Mouse (Mus musculus) brown adipose tissue, adult 24 weeks (tissue): ENCODE measurements around the gene Snupn. TPM values are rescaled to one million over a fixed set of nuclear protein-coding genes. Genes with fewer than 3 reads are reported as not detected.

Source experiments
- H3K27ac ChIP-seq: fragments of 200-500 bp; replicated peaks from 2 replicates; pipeline ENCODE4 v1.5.1; 2012; ENCODE audit warnings: low read depth, mild to moderate bottlenecking, low read length
- H3K4me1 ChIP-seq: fragments of 200-500 bp; 2 replicates; pipeline ENCODE4 v1.6.1; 2012; ENCODE audit warnings: low read length, mixed read lengths; ENCODE audit not compliant: control insufficient read depth, insufficient read depth, insufficient read length
- H3K4me3 ChIP-seq: fragments of 200-500 bp; 2 replicates; pipeline ENCODE4 v1.5.1; 2012; ENCODE audit warnings: low read depth, mild to moderate bottlenecking, low read length, moderate library complexity; ENCODE audit not compliant: insufficient read depth
- polyA plus RNA-seq: library from polyadenylated mRNA; stranded (reverse); fragments of >200 nt; gene quantifications from 2 replicates; pipeline ENCODE4 v1.2.4, GENCODE M21; 2012; ENCODE audit not compliant: missing spikeins, insufficient read depth, insufficient read length

Snupn gene
- polyA plus RNA-seq, 1 experiment, result 9.4 TPM

DNA sequence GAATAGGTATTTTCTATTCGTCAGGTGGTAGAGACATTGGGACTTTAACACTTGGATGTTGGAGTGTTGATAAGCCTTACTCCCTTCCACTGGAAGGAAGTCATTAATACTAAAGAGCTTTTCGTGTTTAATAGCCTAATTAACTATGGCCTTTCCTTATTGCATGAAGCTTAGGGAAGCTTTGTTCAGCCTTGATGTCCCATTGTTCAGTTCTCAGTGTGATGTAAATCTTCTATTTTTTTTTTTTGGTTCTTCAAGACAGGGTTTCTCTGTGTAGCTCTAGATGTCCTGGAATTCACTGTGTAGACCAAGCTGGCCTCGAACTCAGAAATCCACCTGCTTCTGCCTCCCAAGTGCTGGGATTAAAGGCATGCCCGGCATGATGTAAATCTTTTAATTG is 62.2 kb downstream of the Snupn start:
- Histone ChIP-seq H3K27ac (no peak overlapping the region), H3K4me3 (no peak overlapping the region), H3K4me1 (peaks cover 2% of the 10 kb centered on the region; the same call in 1 of the 2 replicates)

DNA sequence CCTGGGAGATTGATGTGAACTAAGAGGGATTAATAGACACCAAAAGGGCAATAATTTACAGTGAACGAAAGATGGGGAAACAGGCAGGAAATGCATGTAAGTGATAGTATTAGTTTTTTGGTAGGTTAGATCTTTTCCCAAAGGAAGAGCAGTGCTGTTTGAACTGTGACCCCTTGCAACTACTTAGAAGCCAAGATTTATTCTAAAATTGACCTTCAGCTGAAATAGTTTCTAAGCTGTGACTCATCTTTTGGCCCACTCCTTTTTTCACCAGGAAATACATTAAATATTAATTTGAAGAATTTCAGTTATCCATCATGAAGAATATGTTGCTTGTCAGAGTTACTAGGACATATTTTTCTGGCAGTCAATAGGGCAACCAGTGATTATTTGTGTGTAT is 63.1 kb downstream of the Snupn start:
- H3K4me3 ChIP-seq, result no peak overlapping the region
- H3K4me1 ChIP-seq, result peaks cover 2% of the 10 kb centered on the region; the same call in 1 of the 2 replicates
- H3K27ac ChIP-seq, result no peak overlapping the region

DNA sequence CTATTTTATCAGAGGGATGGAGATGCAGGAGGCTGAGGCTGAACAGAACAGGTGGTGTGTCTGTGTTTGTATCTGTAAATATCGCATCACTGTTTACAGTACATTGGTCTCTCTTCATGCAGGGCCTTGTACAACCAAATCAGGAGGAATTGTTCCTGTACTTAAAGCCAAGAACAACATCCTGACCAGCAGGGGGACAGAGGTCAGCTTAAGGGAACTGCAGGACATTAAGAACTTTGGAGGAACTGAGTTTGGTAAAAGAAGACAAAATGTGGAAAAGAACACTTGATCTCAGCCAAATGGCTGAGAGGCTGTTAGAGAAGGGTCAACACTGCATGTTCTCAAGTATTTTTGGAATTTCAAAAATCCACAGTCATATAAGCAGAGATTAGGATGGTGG is 64.1 kb downstream of the Snupn start:
- H3K27ac ChIP-seq, result no peak overlapping the region
- peaks cover 2% of the 10 kb centered on the region; the same call in 1 of the 2 replicates for H3K4me1 ChIP-seq
- H3K4me3 ChIP-seq, result no peak overlapping the region

DNA sequence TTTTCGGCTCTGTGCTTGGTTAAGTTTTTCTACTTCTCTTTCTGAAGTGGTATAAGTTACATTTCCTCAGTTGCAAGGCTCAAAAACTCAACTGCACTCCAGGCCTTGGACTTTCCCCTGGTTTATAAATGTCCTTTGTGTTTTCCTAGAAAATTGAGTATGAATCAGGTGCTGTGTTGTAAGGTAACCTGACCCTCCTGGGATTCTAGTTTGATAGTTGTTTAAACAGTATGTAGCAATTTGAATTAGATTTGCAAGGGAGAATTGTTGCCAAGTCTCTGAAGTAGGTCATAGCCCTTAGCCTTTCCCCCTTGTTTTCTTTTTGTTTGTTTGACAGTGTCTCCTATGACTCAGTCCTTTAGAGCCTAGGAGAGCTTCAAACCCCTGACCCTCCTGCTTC is 67.0 kb downstream of the Snupn start:
- no peak overlapping the region for H3K4me3 ChIP-seq
- peaks cover 2% of the 10 kb centered on the region; the same call in 1 of the 2 replicates for H3K4me1 ChIP-seq
- H3K27ac ChIP-seq, result no peak overlapping the region; the same call in 1 of the 2 replicates

DNA sequence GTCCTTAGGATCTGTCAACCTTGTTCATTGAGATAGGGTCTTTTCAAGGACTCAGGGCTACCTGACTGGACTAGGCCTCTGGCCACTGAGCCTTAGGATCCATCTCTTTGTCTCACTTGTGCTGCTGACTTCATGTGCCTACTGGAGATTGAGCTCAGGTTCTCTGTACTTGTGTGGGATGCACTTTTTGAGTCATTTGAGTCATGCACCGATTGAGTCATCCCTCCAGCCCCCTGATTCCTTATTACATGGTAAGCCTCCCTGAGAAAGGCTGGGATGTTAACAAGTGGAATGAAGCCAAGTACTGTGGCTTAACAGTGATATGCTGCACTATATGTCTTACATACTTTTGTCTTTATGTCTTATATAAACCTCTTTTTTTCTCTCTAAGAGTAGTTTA is 81.1 kb downstream of the Snupn start:
- no peak overlapping the region for H3K27ac ChIP-seq
- no peak overlapping the region for H3K4me3 ChIP-seq
- no peaks in the 10 kb centered on the region for H3K4me1 ChIP-seq

Other genes starting within 250 kb of the Snupn start
- gene Lingo1, start 154.4 kb upstream of the Snupn start, polyA plus RNA-seq, result not detected in 2 replicates
- gene Odf3l1, start 86.2 kb upstream of the Snupn start, polyA plus RNA-seq, result 19.3 and 37.5 TPM in 2 replicates
- 21.4 and 26.0 TPM in 2 replicates for gene Cspg4, start 85.8 kb upstream of the Snupn start, polyA plus RNA-seq
- 5.9 and 6.8 TPM in 2 replicates for gene Snx33, start 22.5 kb upstream of the Snupn start, polyA plus RNA-seq
- gene Imp3, start 13.4 kb upstream of the Snupn start, polyA plus RNA-seq, result 52.9 and 57.6 TPM in 2 replicates
- gene Ptpn9, start 44.0 kb downstream of the Snupn start, polyA plus RNA-seq, result 9.8 and 13.4 TPM in 2 replicates
- gene Sin3a, start 121.2 kb downstream of the Snupn start, polyA plus RNA-seq, result 14.9 and 20.4 TPM in 2 replicates
- gene Man2c1, start 179.8 kb downstream of the Snupn start, polyA plus RNA-seq, result 33.1 and 72.3 TPM in 2 replicates
- 9.9 and 10.9 TPM in 2 replicates for gene Neil1, start 197.4 kb downstream of the Snupn start, polyA plus RNA-seq
- gene Commd4, start 207.5 kb downstream of the Snupn start, polyA plus RNA-seq, result 65.1 and 89.8 TPM in 2 replicates